Mouse (Mus musculus) midbrain, postnatal 0 days (tissue): ENCODE measurements at regions not wholly inside any gene's neighbourhood (a gene's known extent, or its start where the extent isn't known, plus 50 kb on each side); places are given as distances from the start of the nearest gene placed in this dataset.
A peak's percentile ranks its signal among the peaks of the same experiment; 100 is the strongest.

ENCODE experiments used
- ATAC-seq: fragments of 200-750 bp; cut with Nextera tagmentation; 2 replicates; pipeline ENCODE4 v1.8.0; 2017; ENCODE audit warnings: moderate number of reproducible peaks, mild to moderate bottlenecking, moderate TSS enrichment, moderate library complexity; ENCODE audit not compliant: low FRiP score
- DNase-seq: peaks from one replicate; pipeline ENCODE4 v3.0.0-alpha.2; 2015; ENCODE audit warnings: low spot score
- H3K27ac ChIP-seq: fragments of 300-500 bp; sonication (generic); 2 replicates; pipeline ENCODE4 v1.5.1; 2014; ENCODE audit warnings: low read depth, mild to moderate bottlenecking, low read length, mixed read lengths
- H3K27me3 ChIP-seq: fragments of 300-500 bp; sonication (generic); 2 replicates; pipeline ENCODE4 v1.6.1; 2014; ENCODE audit warnings: low read length, control low read depth, mixed read lengths; ENCODE audit not compliant: insufficient read depth
- H3K36me3 ChIP-seq: fragments of 300-500 bp; sonication (generic); 2 replicates; pipeline ENCODE4 v1.6.1; 2014; ENCODE audit warnings: low read length, control low read depth, mixed read lengths; ENCODE audit not compliant: insufficient read depth
- H3K4me1 ChIP-seq: fragments of 300-500 bp; sonication (generic); 2 replicates; pipeline ENCODE4 v1.6.1; 2014; ENCODE audit warnings: mild to moderate bottlenecking, control low read depth, antibody characterized with exemption, low read length, mixed read lengths; ENCODE audit not compliant: insufficient read depth
- H3K4me2 ChIP-seq: fragments of 300-500 bp; sonication (generic); 2 replicates; pipeline ENCODE4 v1.6.1; 2014; ENCODE audit warnings: low read depth, mild to moderate bottlenecking, low read length, mixed read lengths; ENCODE audit not compliant: poor library complexity, severe bottlenecking
- H3K4me3 ChIP-seq: fragments of 300-500 bp; sonication (generic); 2 replicates; pipeline ENCODE4 v1.5.1; 2014; ENCODE audit warnings: low read depth, mild to moderate bottlenecking, low read length, moderate library complexity
- H3K9ac ChIP-seq: fragments of 300-500 bp; sonication (generic); replicated peaks from 2 replicates; pipeline ENCODE4 v1.6.1; 2014; ENCODE audit warnings: mild to moderate bottlenecking, low read length, moderate library complexity, mixed read lengths; ENCODE audit not compliant: poor library complexity, severe bottlenecking
- H3K9me3 ChIP-seq: fragments of 300-500 bp; sonication (generic); 2 replicates; pipeline ENCODE4 v1.6.1; 2016; ENCODE audit warnings: low read length, control low read depth
- CTCF ChIP-seq: IDR thresholded peaks from 2 replicates; pipeline ENCODE4 v1.5.1; 2016; ENCODE audit warnings: antibody characterized with exemption, mild to moderate bottlenecking
- WGBS: fragments of 180-500 bp; shearing (Covaris S2); extraction: QIAGEN DNeasy Blood & Tissue Kit; methylation state at CpG from one replicate; pipeline ENCODE4 v1.1.7; 2014; 5-methylcytosine and 5-hydroxymethylcytosine counted together

DNA sequence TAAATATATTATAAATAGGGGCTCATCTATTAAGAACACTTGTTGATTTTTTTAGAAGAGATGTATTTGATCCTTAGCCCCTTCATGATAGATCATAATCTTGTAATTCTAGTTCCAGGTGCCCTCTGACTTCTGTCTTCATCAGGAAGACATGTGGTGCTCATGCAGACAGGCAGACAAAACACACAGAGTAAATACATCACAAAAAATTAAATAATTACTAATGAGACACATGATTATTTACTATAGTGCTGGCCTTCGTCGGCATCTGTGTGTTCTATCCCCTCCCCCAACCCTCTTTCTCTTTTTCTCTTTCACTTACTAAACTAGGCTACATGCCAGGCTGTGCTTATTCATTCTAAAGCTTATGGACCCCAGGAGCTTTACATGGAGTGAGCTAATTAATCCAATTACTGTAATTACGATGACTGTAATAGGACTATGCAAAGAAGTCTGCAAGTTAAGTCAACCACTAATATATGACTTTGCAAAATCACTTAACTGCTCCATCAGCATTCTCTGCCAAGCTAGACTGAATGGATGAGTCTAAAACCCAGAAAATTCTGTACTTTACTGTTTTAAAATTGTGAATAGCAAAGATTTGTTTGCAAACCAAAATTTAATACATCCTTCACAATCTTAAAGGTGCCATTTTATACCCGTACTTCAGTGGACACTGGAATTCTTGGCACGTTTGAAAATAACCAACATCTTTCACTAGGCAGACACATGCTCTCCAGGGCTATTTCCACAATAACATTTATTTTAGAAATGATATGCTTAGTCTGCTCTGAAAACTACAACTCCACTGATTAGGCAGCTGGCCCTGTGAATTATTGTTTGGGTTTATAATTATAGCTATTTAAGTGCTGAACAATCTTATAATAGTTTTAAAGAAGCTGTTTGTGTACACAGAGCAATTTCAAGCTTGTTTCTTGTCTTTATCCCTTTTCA lies 659.9 kb downstream of the Slc22a22 start:
- WGBS: 28% methylated on average over 5 of the region's 5 CpGs
- TF ChIP-seq CTCF: no peak
- ATAC-seq (no peak), DNase-seq (peak; percentile 70)
- Histone ChIP-seq H3K9ac (no peak overlapping the region), H3K4me1 (no peaks in the 10 kb centered on the region), H3K4me3 (no peak overlapping the region), H3K36me3 (no peaks in the 10 kb centered on the region), H3K9me3 (no peaks in the 10 kb centered on the region), H3K27ac (no peak overlapping the region), H3K27me3 (no peaks in the 10 kb centered on the region), H3K4me2 (no peak overlapping the region)

DNA sequence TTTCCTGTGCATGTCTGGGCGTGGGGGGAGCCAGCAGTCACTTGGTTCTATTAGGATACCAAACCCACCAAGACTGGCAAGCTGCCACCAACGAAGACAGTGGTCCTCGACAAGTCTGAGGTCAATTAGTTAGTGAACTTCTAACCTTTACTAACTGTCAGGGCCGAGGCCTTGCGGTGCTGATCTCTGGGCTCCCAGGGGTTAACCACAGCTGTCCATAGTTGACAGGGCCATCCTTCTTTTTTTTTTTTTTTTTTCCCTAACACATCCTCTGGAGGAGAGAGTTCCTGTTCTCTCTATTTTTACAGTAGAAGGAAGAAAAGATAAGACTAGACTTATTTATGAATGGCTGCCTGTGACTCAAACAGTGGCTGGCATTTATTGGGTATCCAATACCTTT lies 663.5 kb downstream of the Slc22a22 start:
- no peaks in the 10 kb centered on the region for H3K4me1 ChIP-seq
- DNase-seq (no peak), ATAC-seq (no peak)
- no peaks in the 10 kb centered on the region for H3K36me3 ChIP-seq
- H3K9ac ChIP-seq: no peak overlapping the region
- H3K9me3 ChIP-seq: no peaks in the 10 kb centered on the region
- no peak overlapping the region for H3K27ac ChIP-seq
- 69% methylated on average over 5 of the region's 5 CpGs for WGBS
- H3K4me2 ChIP-seq: no peak overlapping the region
- no peak overlapping the region for H3K4me3 ChIP-seq
- TF ChIP-seq CTCF: no peak
- no peaks in the 10 kb centered on the region for H3K27me3 ChIP-seq

DNA sequence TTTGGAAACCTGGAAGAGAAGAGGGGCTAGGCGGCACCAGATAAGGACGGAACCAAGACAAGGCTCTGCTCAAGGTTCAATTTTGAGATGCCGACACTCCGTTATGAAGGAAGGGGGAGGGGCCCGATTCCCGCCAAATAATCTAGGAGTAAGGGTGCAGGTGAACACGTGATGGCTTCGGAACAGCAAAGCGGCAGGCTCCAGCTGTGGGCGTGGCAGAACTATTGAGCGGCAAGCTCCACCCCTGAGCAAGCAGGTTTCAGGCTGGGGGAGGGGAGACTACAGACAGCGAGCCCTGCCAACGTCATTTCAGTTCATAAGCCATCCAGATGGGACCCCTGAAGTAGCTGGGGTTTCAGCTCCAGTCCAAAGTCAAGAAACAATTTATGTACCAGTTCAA lies 667.3 kb downstream of the Slc22a22 start:
- peak; percentile 3 for DNase-seq
- Histone ChIP-seq H3K4me2 (peak overlapping the region; percentile 23), H3K9ac (no peak overlapping the region), H3K36me3 (no peaks in the 10 kb centered on the region), H3K27me3 (no peaks in the 10 kb centered on the region), H3K27ac (no peak overlapping the region), H3K4me3 (peak overlapping the region; percentile 8; the same call in 1 of the 2 replicates), H3K9me3 (no peaks in the 10 kb centered on the region), H3K4me1 (no peaks in the 10 kb centered on the region)
- no peak for ATAC-seq
- 36% methylated on average over 13 of the region's 13 CpGs for WGBS
- no peak for TF ChIP-seq CTCF

DNA sequence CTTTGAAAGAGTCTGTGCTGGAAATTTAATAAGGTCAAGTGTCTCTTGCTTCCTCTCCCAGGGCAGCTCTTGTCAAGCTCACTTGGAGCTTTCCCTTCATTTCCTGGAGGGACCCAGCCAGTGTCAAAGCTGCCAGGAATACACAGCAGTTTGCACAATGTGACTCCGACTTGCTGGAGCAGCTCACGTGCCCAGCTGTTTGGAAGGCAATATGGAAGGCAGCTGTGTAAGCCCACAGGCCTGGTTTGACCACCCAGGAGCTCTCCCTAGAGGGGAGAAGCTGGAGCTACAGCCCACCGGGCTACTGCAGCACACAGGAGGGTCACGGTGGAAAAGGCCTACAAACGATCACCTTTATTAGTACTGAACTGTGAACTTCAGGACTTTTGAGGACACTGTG lies 669.8 kb downstream of the Slc22a22 start:
- Histone ChIP-seq H3K4me2 (no peak overlapping the region), H3K9ac (no peak overlapping the region), H3K27ac (no peak overlapping the region), H3K27me3 (no peaks in the 10 kb centered on the region), H3K4me3 (no peak overlapping the region), H3K36me3 (no peaks in the 10 kb centered on the region), H3K4me1 (no peaks in the 10 kb centered on the region), H3K9me3 (no peaks in the 10 kb centered on the region)
- DNase-seq: no peak
- no peak for TF ChIP-seq CTCF
- ATAC-seq: no peak
- WGBS: 57% methylated on average over 5 of the region's 5 CpGs

DNA sequence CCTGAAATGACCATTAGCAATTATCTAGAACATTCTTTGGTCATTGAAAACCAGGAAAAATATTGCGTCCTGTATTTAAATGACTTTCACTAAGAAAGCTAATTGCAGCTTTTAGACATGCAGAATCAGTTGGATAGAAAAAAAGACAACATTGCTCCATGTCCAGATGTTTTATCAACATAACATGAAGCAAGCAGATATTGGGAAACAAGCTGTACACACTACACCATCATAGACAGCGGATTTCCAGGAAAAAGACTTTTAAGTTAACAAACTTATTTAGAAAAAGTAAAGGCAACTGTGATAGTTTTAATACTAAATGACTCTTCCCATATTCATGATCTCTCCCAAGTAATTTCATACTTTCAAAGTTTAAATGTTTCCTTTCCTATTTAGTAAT lies 675.5 kb downstream of the Slc22a22 start:
- Histone ChIP-seq H3K9ac (no peak overlapping the region), H3K27me3 (no peaks in the 10 kb centered on the region), H3K4me1 (no peaks in the 10 kb centered on the region), H3K36me3 (no peaks in the 10 kb centered on the region), H3K27ac (no peak overlapping the region), H3K4me2 (no peak overlapping the region), H3K9me3 (no peaks in the 10 kb centered on the region), H3K4me3 (no peak overlapping the region)
- ATAC-seq (no peak), DNase-seq (no peak)
- no peak for TF ChIP-seq CTCF
- 97% methylated on average over 2 of the region's 2 CpGs for WGBS

DNA sequence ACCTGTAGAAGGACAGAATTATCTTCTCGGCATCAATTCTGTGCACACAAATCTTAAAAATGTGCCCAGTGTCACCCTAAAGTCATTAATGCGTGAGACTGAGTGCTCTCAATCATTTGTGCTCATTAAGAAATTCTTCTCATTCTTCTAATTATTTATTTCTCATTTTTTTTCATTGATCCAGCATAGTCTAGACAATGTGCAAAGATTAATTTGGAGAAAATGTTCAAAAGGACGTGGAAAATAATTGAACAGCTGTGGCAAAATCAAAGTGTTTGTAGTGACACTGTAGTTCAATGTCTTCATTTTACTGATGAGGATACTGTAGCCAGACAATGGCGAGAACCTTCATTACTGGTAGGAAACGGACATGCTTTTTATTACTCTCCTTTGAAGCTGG lies 702.0 kb downstream of the Slc22a22 start:
- no peak for ATAC-seq
- H3K4me2 ChIP-seq: no peak overlapping the region
- no peaks in the 10 kb centered on the region for H3K9me3 ChIP-seq
- no peak for TF ChIP-seq CTCF
- H3K4me1 ChIP-seq: no peaks in the 10 kb centered on the region
- H3K4me3 ChIP-seq: no peak overlapping the region
- H3K9ac ChIP-seq: no peak overlapping the region
- H3K27ac ChIP-seq: no peak overlapping the region
- H3K36me3 ChIP-seq: no peaks in the 10 kb centered on the region
- H3K27me3 ChIP-seq: no peaks in the 10 kb centered on the region
- DNase-seq: no peak
- WGBS: 88% methylated on average over 5 of the region's 5 CpGs
